Mouse (Mus musculus): ENCODE data around the gene Serinc3. TPM values are rescaled to one million over a fixed set of nuclear protein-coding genes. Genes with fewer than 3 reads are reported as not detected.

Gene Serinc3
- polyA plus RNA-seq, 1 experiment from 2014 or later: 39.3 TPM

DNA sequence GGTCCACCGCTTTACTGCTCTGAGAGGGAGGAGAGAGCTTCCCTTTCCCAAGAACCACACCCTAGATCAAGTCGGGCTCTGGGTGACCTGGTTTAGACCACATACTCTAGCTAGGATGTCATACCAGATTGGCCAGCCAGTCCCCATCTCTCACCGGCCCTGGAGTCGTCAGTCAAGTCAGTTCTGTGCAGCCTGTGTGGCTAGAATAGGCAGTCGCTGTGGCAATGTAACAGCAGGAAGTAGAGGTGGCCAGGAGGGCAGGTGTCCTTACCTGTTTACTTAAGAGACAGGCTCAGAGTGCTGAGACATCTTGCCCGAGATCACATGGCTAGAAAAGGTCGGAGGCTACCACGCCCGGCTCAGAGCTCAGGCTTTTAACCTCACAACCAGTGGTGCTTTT lies 33.8 kb downstream of the Serinc3 start:
- Histone ChIP-seq H3K36me3 (ENCODE audit: control insufficient read depth, insufficient read depth, low read length) (peaks cover 70% of the 10 kb centered on the region), H3K9ac (replicated peaks; ENCODE audit: low read length) (no peak overlapping the region), H3K9me3 (ENCODE audit: control insufficient read depth, low read length) (no peaks in the 10 kb centered on the region), H3K4me2 (ENCODE audit: low read length) (no peak overlapping the region), H3K4me3 (replicated peaks; ENCODE audit: low read depth, low read length) (no peak overlapping the region), H3K4me1 (ENCODE audit: control insufficient read depth, insufficient read depth, low read length) (no peaks in the 10 kb centered on the region), H3K27ac (replicated peaks; ENCODE audit: low read depth, low read length) (no peak overlapping the region), H3K27me3 (ENCODE audit: control insufficient read depth, insufficient read depth, low read length) (no peaks in the 10 kb centered on the region)
- no peak for ATAC-seq (ENCODE audit: low FRiP score, low TSS enrichment)
- DNase-seq: no peak
- WGBS: 91% methylated on average over 9 of the region's 9 CpGs

GRCm38 (mm10) chr2:163609281-163609975 lies 35.5 kb downstream of the Serinc3 start:
- Histone ChIP-seq H3K9me3 (ENCODE audit: control insufficient read depth, low read length) (no peaks in the 10 kb centered on the region), H3K27me3 (ENCODE audit: control insufficient read depth, insufficient read depth, low read length) (no peaks in the 10 kb centered on the region), H3K9ac (replicated peaks; ENCODE audit: low read length) (no peak overlapping the region), H3K4me2 (ENCODE audit: low read length) (no peak overlapping the region), H3K4me1 (ENCODE audit: control insufficient read depth, insufficient read depth, low read length) (no peaks in the 10 kb centered on the region), H3K36me3 (ENCODE audit: control insufficient read depth, insufficient read depth, low read length) (peaks cover 52% of the 10 kb centered on the region), H3K27ac (replicated peaks; ENCODE audit: low read depth, low read length) (no peak overlapping the region), H3K4me3 (replicated peaks; ENCODE audit: low read depth, low read length) (no peak overlapping the region)
- WGBS: 87% methylated on average over 12 of the region's 12 CpGs
- ATAC-seq (ENCODE audit: low FRiP score, low TSS enrichment) (no peak), DNase-seq (no peak)

GRCm38 (mm10) chr2:163608008-163608407 lies 36.9 kb downstream of the Serinc3 start:
- H3K4me1 ChIP-seq (ENCODE audit: control insufficient read depth, insufficient read depth, low read length): peaks cover 7% of the 10 kb centered on the region
- no peaks in the 10 kb centered on the region for H3K9me3 ChIP-seq (ENCODE audit: control insufficient read depth, low read length)
- peaks cover 38% of the 10 kb centered on the region for H3K36me3 ChIP-seq (ENCODE audit: control insufficient read depth, insufficient read depth, low read length)
- H3K4me2 ChIP-seq (ENCODE audit: low read length): no peak overlapping the region
- 87% methylated on average over 7 of the region's 7 CpGs for WGBS
- no peak for ATAC-seq (ENCODE audit: low FRiP score, low TSS enrichment)
- H3K4me3 ChIP-seq (replicated peaks; ENCODE audit: low read depth, low read length): no peak overlapping the region
- no peak overlapping the region for H3K27ac ChIP-seq (replicated peaks; ENCODE audit: low read depth, low read length)
- no peak for DNase-seq
- no peak overlapping the region for H3K9ac ChIP-seq (replicated peaks; ENCODE audit: low read length)
- H3K27me3 ChIP-seq (ENCODE audit: control insufficient read depth, insufficient read depth, low read length): no peaks in the 10 kb centered on the region

DNA sequence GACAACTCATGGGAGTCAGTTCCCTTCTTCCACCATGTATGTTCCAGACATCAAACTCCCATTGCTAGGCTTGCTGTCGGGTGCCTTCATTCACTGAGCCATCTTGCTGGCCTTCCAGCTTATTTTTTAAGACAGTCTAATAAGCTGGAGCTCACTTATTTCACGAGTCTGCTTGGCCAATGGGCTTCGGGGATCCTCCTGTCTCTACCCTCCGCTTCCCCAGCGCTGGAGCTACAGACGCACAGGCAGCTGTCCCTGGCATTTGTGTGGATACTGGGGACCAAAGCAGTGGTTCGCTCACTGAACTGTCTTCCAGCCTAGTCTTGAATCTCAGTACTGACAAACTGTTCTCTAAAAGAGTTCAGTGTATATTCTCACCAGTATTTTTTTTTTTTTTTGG lies 38.8 kb downstream of the Serinc3 start:
- H3K9ac ChIP-seq (replicated peaks; ENCODE audit: low read length): no peak overlapping the region
- ATAC-seq (ENCODE audit: low FRiP score, low TSS enrichment): no peak

DNA sequence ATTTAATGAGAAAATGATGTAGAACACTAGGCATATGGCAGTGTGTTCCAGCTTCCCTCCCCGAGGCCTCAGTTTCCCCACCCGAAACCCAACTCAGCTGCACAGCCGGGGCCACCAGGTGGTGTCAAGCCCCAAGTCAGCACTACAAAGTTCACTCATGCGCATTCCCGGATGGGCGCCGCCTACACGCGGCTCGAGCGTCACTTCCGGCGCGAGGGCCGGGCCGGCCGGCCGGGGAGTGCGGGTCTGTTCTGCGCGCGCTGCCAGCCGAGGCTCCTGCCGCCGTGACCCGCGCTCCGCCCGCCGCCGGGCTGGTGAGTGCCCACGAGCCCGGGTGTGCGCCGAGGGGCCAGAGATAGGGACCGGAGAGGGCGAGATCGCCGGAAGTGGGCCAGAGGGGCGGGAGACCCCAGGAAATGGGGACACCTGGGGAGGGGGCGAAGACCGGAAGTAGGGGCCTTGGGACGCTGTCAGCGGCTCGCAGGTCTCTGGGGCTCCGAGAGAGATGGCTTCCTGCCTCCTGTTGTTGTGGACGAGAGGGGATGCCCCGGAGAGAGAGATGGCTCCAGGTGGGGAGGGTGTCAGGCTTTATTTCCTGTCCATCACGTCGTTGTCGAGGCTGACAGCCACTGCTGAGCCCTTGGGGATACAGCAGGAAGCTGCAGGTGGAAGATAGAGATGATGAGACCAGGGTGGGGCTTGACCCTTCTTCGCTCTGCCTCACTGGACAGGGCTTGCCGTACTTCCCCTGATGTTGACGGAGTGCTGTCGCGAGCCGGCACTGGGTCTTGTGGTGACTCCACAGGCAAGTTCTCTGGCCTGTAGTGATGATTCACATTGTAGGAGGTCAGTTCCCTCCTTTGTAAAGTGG lies 42.6 kb downstream of the Serinc3 start, which contains the start of gene Ttpal:
Ttpal (plus strand) TSS at position 214 of the 871 bp plus-strand sequence.
- Histone ChIP-seq H3K4me3 (replicated peaks; ENCODE audit: low read depth, low read length) (peak within 1 kb of the TSS; percentile 85), H3K27me3 (ENCODE audit: control insufficient read depth, insufficient read depth, low read length) (no peaks in the 10 kb centered on the region), H3K36me3 (ENCODE audit: control insufficient read depth, insufficient read depth, low read length) (peaks cover 4% of the 10 kb centered on the region), H3K9me3 (ENCODE audit: control insufficient read depth, low read length) (no peaks in the 10 kb centered on the region), H3K9ac (replicated peaks; ENCODE audit: low read length) (peak within 1 kb of the TSS; percentile 90), H3K27ac (replicated peaks; ENCODE audit: low read depth, low read length) (peak within 1 kb of the TSS; percentile 96), H3K4me1 (ENCODE audit: control insufficient read depth, insufficient read depth, low read length) (peaks cover 9% of the 10 kb centered on the region), H3K4me2 (ENCODE audit: low read length) (peak within 1 kb of the TSS; percentile 92)
- DNase-seq (peak; percentile 97), ATAC-seq (ENCODE audit: low FRiP score, low TSS enrichment) (peak; percentile 94)
- WGBS: 1% methylated on average over 57 of the region's 57 CpGs

More for the DNA sequence above, 38.8 kb downstream of the Serinc3 start:
- H3K9me3 ChIP-seq (ENCODE audit: control insufficient read depth, low read length): no peaks in the 10 kb centered on the region
- no peak for DNase-seq
- peaks cover 28% of the 10 kb centered on the region for H3K36me3 ChIP-seq (ENCODE audit: control insufficient read depth, insufficient read depth, low read length)
- WGBS: 88% methylated on average over 7 of the region's 7 CpGs
- no peaks in the 10 kb centered on the region for H3K27me3 ChIP-seq (ENCODE audit: control insufficient read depth, insufficient read depth, low read length)
- peaks cover 9% of the 10 kb centered on the region for H3K4me1 ChIP-seq (ENCODE audit: control insufficient read depth, insufficient read depth, low read length)
- no peak overlapping the region for H3K4me2 ChIP-seq (ENCODE audit: low read length)
- no peak overlapping the region for H3K4me3 ChIP-seq (replicated peaks; ENCODE audit: low read depth, low read length)
- no peak overlapping the region for H3K27ac ChIP-seq (replicated peaks; ENCODE audit: low read depth, low read length)

DNA sequence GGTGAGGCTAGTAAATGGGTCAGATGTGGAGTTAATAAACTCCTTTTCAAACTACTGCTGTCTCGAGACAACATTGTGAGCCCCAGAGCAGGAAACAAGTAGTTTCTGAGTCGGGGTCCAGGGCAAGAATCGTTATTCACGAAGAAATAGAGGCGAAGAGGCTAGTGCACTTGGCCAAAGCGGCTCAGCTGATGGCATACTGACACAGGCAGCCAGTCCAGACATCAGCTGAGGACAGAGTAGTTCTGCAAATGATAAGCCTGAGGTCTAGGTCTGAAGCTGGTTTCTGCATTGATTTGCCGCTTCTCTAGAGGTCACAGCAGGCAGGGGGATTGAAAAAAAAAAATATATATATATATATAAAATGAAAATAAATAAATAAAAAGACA lies 43.2 kb downstream of the Serinc3 start:
- Histone ChIP-seq H3K4me2 (ENCODE audit: low read length) (peak overlapping the region; percentile 92), H3K9me3 (ENCODE audit: control insufficient read depth, low read length) (no peaks in the 10 kb centered on the region), H3K4me3 (replicated peaks; ENCODE audit: low read depth, low read length) (peak overlapping the region; percentile 85), H3K9ac (replicated peaks; ENCODE audit: low read length) (peak overlapping the region; percentile 90; the same call in 1 of the 2 replicates), H3K27ac (replicated peaks; ENCODE audit: low read depth, low read length) (peak overlapping the region; percentile 96; the same call in 1 of the 2 replicates), H3K36me3 (ENCODE audit: control insufficient read depth, insufficient read depth, low read length) (no peaks in the 10 kb centered on the region), H3K4me1 (ENCODE audit: control insufficient read depth, insufficient read depth, low read length) (peaks cover 9% of the 10 kb centered on the region), H3K27me3 (ENCODE audit: control insufficient read depth, insufficient read depth, low read length) (no peaks in the 10 kb centered on the region)
- 78% methylated on average over 7 of the region's 7 CpGs for WGBS
- ATAC-seq (ENCODE audit: low FRiP score, low TSS enrichment) (no peak), DNase-seq (peak; percentile 38)

DNA sequence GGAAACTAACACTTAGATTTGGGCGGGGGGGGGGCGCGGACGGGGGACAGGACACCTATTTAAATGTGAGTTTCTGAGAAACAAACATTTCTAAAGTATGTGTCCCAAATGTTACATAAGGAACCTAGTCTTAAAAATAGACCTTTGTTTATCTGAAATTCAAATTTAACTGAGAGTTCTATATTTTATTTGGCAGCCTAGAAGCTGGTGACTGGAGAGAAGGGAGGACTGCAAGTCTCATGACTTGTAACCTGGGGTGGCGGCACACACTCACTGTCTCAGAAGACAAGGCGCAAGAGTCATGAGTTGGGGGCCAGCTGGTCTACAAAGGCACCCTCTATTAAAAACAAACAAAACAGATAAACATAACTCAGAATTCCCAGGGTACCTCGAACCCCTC lies 43.9 kb downstream of the Serinc3 start:
- Histone ChIP-seq H3K27me3 (ENCODE audit: control insufficient read depth, insufficient read depth, low read length) (no peaks in the 10 kb centered on the region), H3K4me3 (replicated peaks; ENCODE audit: low read depth, low read length) (no peak overlapping the region), H3K4me1 (ENCODE audit: control insufficient read depth, insufficient read depth, low read length) (peaks cover 9% of the 10 kb centered on the region), H3K27ac (replicated peaks; ENCODE audit: low read depth, low read length) (no peak overlapping the region), H3K4me2 (ENCODE audit: low read length) (no peak overlapping the region), H3K36me3 (ENCODE audit: control insufficient read depth, insufficient read depth, low read length) (no peaks in the 10 kb centered on the region), H3K9ac (replicated peaks; ENCODE audit: low read length) (no peak overlapping the region), H3K9me3 (ENCODE audit: control insufficient read depth, low read length) (no peaks in the 10 kb centered on the region)
- WGBS: 93% methylated on average over 7 of the region's 7 CpGs
- ATAC-seq (ENCODE audit: low FRiP score, low TSS enrichment): no peak
- no peak for DNase-seq

DNA sequence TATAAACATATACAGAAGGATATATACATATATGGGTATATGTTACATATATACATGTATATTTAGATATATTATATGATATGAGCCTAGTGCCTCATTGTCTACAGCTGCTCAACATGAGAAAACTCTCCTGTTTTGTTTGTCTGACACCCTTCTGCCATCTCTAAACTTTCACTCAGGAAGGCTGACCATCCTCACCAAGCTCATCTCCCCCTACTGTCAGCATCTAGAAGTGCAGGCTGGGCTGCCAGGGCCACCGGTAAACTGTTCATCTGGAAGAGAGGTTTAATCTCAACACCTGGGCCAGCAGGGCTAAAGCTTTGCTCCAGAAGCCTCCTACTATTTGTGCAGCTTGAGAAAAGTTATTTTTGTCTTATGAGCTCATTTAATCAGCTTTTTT lies 45.7 kb downstream of the Serinc3 start:
- DNase-seq (peak; percentile 81), ATAC-seq (ENCODE audit: low FRiP score, low TSS enrichment) (no peak)
- whole genome bisulfite sequencing: 3% methylated on average over 1 of the region's 1 CpGs
- H3K9me3 ChIP-seq (ENCODE audit: control insufficient read depth, low read length): no peaks in the 10 kb centered on the region
- no peak overlapping the region for H3K9ac ChIP-seq (replicated peaks; ENCODE audit: low read length)
- H3K27ac ChIP-seq (replicated peaks; ENCODE audit: low read depth, low read length): no peak overlapping the region
- no peak overlapping the region for H3K4me2 ChIP-seq (ENCODE audit: low read length)
- peaks cover 9% of the 10 kb centered on the region for H3K4me1 ChIP-seq (ENCODE audit: control insufficient read depth, insufficient read depth, low read length)
- H3K36me3 ChIP-seq (ENCODE audit: control insufficient read depth, insufficient read depth, low read length): no peaks in the 10 kb centered on the region
- H3K27me3 ChIP-seq (ENCODE audit: control insufficient read depth, insufficient read depth, low read length): no peaks in the 10 kb centered on the region
- H3K4me3 ChIP-seq (replicated peaks; ENCODE audit: low read depth, low read length): no peak overlapping the region

Data from midbrain, embryonic 14.5 days (tissue).